Mouse (Mus musculus) inflammation-experienced regulatory T-cells (primary cell): ENCODE results near the gene Mcrip2. TPM values are rescaled to one million over a fixed set of nuclear protein-coding genes. Genes with fewer than 3 reads are reported as not detected.

Experiments used
- polyA plus RNA-seq, 2 experiments: library from polyadenylated mRNA; unstranded; fragments of 100-300 nt; shearing (Covaris generic); gene quantifications; one replicate each; pipeline ENCODE4 v1.2.1; 2017

The Mcrip2 gene
- polyA plus RNA-seq = 1 to 10 TPM; 1.1 to 5.7 TPM

GRCm38 (mm10) chr17:25868601-25869191, at the start of gene Mcrip2:
Mcrip2 (minus strand) TSS chr17:25868764.

GRCm38 (mm10) chr17:25880196-25880910, 11.8 kb upstream of the Mcrip2 start, which contains the start of gene Wfikkn1:
Wfikkn1 (minus strand) TSS chr17:25880858.

GRCm38 (mm10) chr17:25874721-25875170, 6.2 kb upstream of the Mcrip2 start, which contains the start of gene Mettl26:
Mettl26 (plus strand) TSS chr17:25875074.

DNA sequence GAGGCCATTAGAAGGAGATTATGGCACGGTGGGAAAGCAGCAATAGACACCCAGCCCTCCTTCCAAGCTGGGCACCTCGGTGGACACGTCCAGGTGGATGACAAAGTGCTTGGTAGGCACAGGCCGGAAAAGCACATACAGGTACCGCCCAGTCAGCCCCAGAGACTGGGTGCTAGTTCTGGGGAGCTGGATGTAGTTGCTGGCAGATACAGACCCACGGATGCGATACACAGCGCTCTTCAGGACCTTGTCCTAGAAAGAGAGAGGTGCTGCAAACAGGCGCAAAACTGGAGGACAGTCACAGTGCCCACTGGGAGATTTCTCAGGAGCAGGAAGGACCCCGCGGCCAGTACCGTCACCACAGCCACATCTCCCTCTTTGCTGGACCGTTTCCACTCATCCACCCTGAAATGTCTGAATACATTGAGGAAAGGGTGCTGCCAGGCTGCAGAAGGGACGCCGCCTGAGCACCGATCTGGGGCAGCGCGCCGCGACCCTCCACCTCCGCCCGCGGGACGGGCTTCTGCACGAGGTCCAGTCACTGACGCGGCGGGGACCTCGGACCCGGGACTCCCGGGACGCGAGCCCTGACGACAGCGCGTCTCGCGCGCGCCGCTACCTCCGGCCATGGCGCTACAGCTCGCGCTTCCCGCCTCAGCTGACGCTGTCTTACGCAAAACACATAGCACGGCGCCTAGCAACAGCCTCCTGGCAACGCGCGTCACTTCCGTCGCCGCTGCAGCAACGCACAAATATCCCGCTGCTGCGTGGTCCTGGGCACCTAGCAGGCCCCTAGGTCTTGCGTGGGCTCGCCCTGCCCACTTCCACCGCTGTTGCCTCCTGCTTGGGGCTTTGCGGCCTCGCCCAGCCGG, 7.5 kb downstream of the Mcrip2 start, which contains the start of gene Wdr90:
TSS of gene Wdr90 (minus strand) at position 670 of the 872 bp plus-strand sequence.

GRCm38 (mm10) chr17:25844396-25844901, 24.1 kb downstream of the Mcrip2 start, which contains the start of gene Rhot2:
Rhot2 (minus strand) TSS chr17:25844851.

GRCm38 (mm10) chr17:25841117-25841880, 27.3 kb downstream of the Mcrip2 start, which contains the start of gene Gm20683:
Gm20683 (minus strand) TSS chr17:25841763.

GRCm38 (mm10) chr17:25837076-25837410, 31.5 kb downstream of the Mcrip2 start, which contains the start of gene Rhbdl1:
Rhbdl1 (minus strand) TSS chr17:25837295.

DNA sequence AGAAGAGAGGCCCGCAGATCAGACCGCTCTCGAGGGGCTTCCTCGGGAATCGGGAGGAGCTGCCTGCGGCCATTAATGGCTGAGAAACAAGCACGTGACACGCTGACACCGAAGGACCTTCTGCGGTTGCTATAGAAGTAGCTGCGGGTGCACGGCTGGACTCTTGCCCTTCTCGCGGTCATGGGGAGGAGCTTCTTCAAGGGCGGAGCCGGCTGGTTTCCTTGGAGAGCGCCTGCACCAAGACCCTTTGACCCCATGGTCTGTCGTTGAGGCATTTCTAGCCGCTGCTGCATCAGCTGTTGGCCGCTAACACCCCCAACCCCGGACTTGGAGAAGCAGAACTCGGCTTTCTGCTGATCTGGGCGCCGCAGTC, 35.3 kb downstream of the Mcrip2 start, which contains the start of gene Stub1:
TSS of gene Stub1 (minus strand) at position 114 of the 373 bp plus-strand sequence.

GRCm38 (mm10) chr17:25828712-25829557, 39.6 kb downstream of the Mcrip2 start, which contains the start of gene Jmjd8:
Jmjd8 (plus strand) TSS chr17:25828867.

DNA sequence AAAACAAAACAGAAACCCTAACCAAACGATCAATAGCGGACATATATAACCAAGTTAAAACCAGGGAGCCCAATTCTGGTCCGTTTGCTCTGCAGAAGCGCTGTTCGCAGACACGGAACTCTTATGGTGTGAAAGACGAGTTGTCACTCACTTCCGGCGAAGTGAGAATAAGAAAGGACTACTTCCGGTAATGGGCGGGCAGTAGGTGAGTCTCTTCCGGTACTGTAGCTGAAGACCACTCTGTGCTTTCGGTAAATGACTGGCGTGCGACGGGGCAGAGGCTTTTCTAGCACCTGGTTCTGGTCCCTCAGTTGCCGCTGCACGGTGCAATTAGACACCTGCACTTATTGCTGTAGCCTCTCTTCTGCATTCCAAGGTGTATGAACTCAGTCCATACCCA, 45.1 kb downstream of the Mcrip2 start, which contains the start of gene Wdr24:
TSS of gene Wdr24 (plus strand) at position 176 of the 400 bp plus-strand sequence.

Other genes starting within 250 kb of the Mcrip2 start
- not detected for gene Gng13, start 151.6 kb downstream of the Mcrip2 start, polyA plus RNA-seq
- gene Chtf18, start 141.3 kb downstream of the Mcrip2 start, polyA plus RNA-seq = 10 to 100 TPM in 1 of 2 experiments, 1 to 10 TPM in 1; 3.8 to 12.3 TPM
- 10 to 100 TPM; 13.9 to 16.7 TPM for gene Rpusd1, start 141.1 kb downstream of the Mcrip2 start, polyA plus RNA-seq
- under 1 TPM in 1 of 2 experiments, not detected in 1; 0.73 TPM for gene Mslnl, start 132.7 kb downstream of the Mcrip2 start, polyA plus RNA-seq
- gene Msln, start 114.4 kb downstream of the Mcrip2 start, polyA plus RNA-seq = under 1 TPM in 1 of 2 experiments, not detected in 1; 0.98 TPM
- gene Narfl, start 95.0 kb downstream of the Mcrip2 start, polyA plus RNA-seq = 10 to 100 TPM; 27.7 to 32.5 TPM
- gene Haghl, start 83.1 kb downstream of the Mcrip2 start, polyA plus RNA-seq = 10 to 100 TPM; 34.3 to 47.7 TPM
- gene Ccdc78, start 82.2 kb downstream of the Mcrip2 start, polyA plus RNA-seq = 1 to 10 TPM in 1 of 2 experiments, under 1 TPM in 1; 0.89 to 1.4 TPM
- 100 to 1,000 TPM; 231 to 239 TPM for gene Fam173a, start 75.9 kb downstream of the Mcrip2 start, polyA plus RNA-seq
- gene AC134908.4, start 73.1 kb downstream of the Mcrip2 start, polyA plus RNA-seq = 1 to 10 TPM in 1 of 2 experiments, not detected in 1; 1.1 TPM
- gene Metrn, start 71.6 kb downstream of the Mcrip2 start, polyA plus RNA-seq = 10 to 100 TPM; 34.1 to 40.4 TPM
- gene Fbxl16, start 59.7 kb downstream of the Mcrip2 start, polyA plus RNA-seq = under 1 TPM; 0.16 to 0.60 TPM
- 10 to 100 TPM; 31.4 to 36.3 TPM for gene Wdr24, start 45.1 kb downstream of the Mcrip2 start, polyA plus RNA-seq
- 10 to 100 TPM; 32.9 to 33.5 TPM for gene Jmjd8, start 39.9 kb downstream of the Mcrip2 start, polyA plus RNA-seq
- 100 to 1,000 TPM; 170 to 205 TPM for gene Stub1, start 35.4 kb downstream of the Mcrip2 start, polyA plus RNA-seq
- gene Rhbdl1, start 31.5 kb downstream of the Mcrip2 start, polyA plus RNA-seq = 1 to 10 TPM; 1.6 to 1.7 TPM
- gene Gm20683, start 27.0 kb downstream of the Mcrip2 start, polyA plus RNA-seq = 1 to 10 TPM; 1.4 to 2.6 TPM
- 10 to 100 TPM; 42.2 to 46.5 TPM for gene Rhot2, start 23.9 kb downstream of the Mcrip2 start, polyA plus RNA-seq
- gene Wdr90, start 7.3 kb downstream of the Mcrip2 start, polyA plus RNA-seq = 10 to 100 TPM in 1 of 2 experiments, 1 to 10 TPM in 1; 9.2 to 16.3 TPM
- gene Mettl26, start 6.3 kb upstream of the Mcrip2 start, polyA plus RNA-seq = 10 to 100 TPM; 80.3 to 84.0 TPM
- gene Wfikkn1, start 12.1 kb upstream of the Mcrip2 start, polyA plus RNA-seq = 1 to 10 TPM; 1.4 to 2.0 TPM
- 10 to 100 TPM; 30.1 to 34.5 TPM for gene Rab40c, start 51.0 kb upstream of the Mcrip2 start, polyA plus RNA-seq
- gene Pigq, start 76.2 kb upstream of the Mcrip2 start, polyA plus RNA-seq = 10 to 100 TPM; 50.7 to 66.9 TPM
- gene Nhlrc4, start 76.2 kb upstream of the Mcrip2 start, polyA plus RNA-seq = not detected
- not detected for gene A930017K11Rik, start 83.8 kb upstream of the Mcrip2 start, polyA plus RNA-seq
- gene Capn15, start 117.0 kb upstream of the Mcrip2 start, polyA plus RNA-seq = 10 to 100 TPM; 26.6 to 29.0 TPM
- 10 to 100 TPM; 12.8 to 16.0 TPM for gene Rab11fip3, start 200.8 kb upstream of the Mcrip2 start, polyA plus RNA-seq
- 10 to 100 TPM; 27.4 to 32.9 TPM for gene Decr2, start 221.6 kb upstream of the Mcrip2 start, polyA plus RNA-seq
- 10 to 100 TPM in 1 of 2 experiments, under 1 TPM in 1; 0.90 to 11.4 TPM for gene Nme4, start 226.8 kb upstream of the Mcrip2 start, polyA plus RNA-seq
- gene Tmem8, start 244.5 kb upstream of the Mcrip2 start, polyA plus RNA-seq = 10 to 100 TPM; 33.9 to 35.3 TPM